Mouse (Mus musculus): Measurements from ENCODE around the gene Znhit1.

DNA sequence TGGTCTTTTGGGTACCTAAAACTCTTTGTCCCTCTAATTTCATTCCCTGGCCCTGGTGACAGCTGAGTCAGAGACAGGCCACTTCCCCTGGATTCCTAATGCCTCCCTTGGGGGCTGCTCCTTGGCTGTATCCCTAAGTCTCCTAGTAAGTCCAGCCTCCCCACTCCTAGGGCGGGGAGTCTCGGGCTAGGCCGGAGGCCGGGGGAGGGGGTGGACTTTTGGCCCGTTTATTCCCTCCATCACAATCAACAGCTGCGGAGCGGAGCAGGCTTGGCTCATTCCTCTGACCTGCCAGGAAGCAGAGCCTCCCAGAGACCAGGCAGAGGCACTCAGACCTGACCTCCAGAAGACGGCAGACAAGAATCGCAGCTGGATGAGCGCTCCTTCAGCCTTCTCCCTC is 20.2 kb downstream of the Znhit1 start:
- no peak for TF ChIP-seq CTCF (IDR thresholded peaks at IDR 0.05; ENCODE audit: extremely low read depth, insufficient read depth, low read length)
- no peak for TF ChIP-seq POLR2A (IDR thresholded peaks at IDR 0.05; ENCODE audit: extremely low read depth, insufficient read depth, low read length)
